Mouse (Mus musculus): Measurements from ENCODE around the gene Speer4a. TPM values are rescaled to one million over a fixed set of nuclear protein-coding genes. Genes with fewer than 3 reads are reported as not detected.
A peak's percentile ranks its signal among the peaks of the same experiment; 100 is the strongest.
"Not testable (repeated sequence)": the region's sequence is repeated elsewhere in the genome, so short reads cannot be mapped to it uniquely, and the experiment has no call there.

Speer4a gene
- not detected for total RNA-seq (2021)

DNA sequence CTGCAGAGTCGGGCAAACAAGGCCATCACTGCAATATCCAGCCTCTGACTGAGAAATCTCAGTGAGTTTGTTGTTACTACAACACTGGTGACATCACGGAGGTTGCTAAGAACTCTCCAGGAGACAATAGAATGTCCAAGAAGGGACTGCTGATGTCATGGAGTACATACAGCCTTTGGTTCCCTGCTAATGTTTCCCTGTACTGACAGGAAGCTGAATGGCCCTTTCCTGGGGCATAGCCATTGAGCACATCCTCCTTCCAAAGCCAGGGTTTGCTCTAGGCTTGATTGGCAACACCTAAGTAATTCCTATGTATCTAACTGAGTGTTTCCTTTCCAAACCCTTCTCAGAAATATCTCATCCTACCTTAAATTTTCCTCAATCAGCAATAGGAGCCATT lies at the start of gene Speer4a:
Gene Speer4a, minus strand, starts transcription at position 101 of the 400 bp plus-strand sequence.
- DNase-seq; intact Hi-C loops (cut with DNase I): not testable (repeated sequence)

DNA sequence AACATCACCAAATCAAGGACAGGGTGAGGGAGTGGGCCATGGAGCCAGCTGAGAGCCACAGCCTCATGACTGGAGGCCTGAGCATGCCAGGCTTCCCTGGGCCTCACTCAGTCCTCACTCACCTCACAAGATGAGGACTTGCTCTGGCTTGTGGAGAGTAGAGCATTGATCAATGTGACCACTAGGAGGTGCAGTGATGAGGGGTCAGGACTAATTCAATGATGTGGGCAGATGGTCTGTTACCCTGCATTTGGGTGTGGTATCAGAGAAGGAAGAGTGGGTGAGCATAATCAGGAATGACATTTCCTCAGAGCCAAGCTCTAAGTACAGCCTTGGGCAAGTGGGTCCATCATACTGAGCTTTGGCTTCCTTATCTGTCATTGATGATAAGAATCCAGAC lies 39.7 kb upstream of the Speer4a start:
- intact Hi-C loops (cut with DNase I) = not testable (repeated sequence)
- DNase-seq = peak; percentile 1

DNA sequence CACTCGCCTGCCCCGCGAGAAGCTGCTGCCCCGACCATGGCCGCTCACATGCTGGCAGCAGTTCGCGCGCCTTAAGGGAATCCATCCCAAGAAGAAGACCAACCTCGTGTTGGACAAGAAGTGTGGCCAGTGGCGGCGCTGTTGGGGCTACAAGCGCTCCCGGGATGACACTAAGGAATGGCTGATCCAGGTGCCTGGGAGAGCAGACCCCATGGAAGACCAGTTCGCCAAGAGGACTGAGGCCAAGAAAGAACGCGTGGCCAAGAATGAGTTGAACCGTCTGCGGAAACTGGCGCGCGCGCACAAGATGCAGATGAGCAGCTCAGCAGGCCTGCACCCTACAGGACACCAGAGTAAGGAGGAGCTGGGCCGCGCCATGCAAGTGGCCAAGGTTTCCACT lies 31.4 kb upstream of the Speer4a start:
- DNase-seq = no peak
- intact Hi-C loops (cut with DNase I) = no loop called here

DNA sequence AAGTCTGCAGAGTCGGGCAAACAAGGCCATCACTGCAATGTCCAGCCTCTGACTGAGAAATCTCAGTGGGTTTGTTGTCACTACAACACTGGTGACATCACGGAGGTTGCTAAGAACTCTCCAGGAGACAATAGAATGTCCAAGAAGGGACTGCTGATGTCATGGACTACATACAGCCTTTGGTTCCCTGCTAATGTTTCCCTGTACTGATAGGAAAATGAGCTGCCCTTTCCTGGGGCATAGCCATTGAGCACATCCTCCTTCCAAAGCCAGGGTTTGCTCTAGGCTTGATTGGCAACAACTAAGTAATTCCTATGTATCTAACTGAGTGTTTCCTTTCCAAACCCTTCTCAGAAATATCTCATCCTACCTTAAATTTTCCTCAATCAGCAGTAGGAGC lies 19.1 kb upstream of the Speer4a start, which contains the start of gene Gm7347:
Gene Gm7347, minus strand, starts transcription at position 101 of the 400 bp plus-strand sequence.
- intact Hi-C loops (cut with DNase I); DNase-seq: not testable (repeated sequence)

DNA sequence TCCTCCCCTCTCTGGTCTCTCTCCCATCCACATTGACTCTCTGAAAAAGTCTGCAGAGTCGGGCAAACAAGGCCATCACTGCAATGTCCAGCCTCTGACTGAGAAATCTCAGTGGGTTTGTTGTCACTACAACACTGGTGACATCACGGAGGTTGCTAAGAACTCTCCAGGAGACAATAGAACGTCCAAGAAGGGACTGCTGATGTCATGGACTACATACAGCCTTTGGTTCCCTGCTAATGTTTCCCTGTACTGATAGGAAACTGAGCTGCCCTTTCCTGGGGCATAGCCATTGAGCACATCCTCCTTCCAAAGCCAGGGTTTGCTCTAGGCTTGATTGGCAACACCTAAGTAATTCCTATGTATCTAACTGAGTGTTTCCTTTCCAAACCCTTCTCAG lies 16.5 kb downstream of the Speer4a start, which contains the start of gene Gm5862:
Gene Gm5862, minus strand, starts transcription at position 101 of the 400 bp plus-strand sequence.
- DNase-seq; intact Hi-C loops (cut with DNase I): not testable (repeated sequence)

DNA sequence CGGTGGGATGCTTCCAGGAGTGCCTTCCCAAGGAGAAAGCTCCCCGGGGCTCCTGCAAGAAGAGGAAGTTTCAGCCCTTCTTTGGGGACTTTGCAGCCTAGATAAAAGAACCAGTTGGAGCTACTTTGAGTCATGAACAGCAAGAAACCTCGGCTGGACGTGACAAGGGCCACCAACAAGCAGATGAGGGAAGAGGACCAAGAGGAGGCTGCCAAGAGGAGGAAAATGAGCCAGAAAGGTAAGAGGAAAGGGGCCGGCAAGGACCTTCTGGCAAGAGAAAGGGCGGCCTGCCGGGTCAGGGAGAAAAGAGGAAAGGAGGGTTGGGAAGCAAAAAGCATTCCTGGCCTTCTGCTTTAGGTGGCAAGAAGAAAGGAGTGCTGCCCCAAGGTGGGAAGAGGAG lies 31.7 kb downstream of the Speer4a start:
- DNase-seq; intact Hi-C loops (cut with DNase I): not testable (repeated sequence)

DNA sequence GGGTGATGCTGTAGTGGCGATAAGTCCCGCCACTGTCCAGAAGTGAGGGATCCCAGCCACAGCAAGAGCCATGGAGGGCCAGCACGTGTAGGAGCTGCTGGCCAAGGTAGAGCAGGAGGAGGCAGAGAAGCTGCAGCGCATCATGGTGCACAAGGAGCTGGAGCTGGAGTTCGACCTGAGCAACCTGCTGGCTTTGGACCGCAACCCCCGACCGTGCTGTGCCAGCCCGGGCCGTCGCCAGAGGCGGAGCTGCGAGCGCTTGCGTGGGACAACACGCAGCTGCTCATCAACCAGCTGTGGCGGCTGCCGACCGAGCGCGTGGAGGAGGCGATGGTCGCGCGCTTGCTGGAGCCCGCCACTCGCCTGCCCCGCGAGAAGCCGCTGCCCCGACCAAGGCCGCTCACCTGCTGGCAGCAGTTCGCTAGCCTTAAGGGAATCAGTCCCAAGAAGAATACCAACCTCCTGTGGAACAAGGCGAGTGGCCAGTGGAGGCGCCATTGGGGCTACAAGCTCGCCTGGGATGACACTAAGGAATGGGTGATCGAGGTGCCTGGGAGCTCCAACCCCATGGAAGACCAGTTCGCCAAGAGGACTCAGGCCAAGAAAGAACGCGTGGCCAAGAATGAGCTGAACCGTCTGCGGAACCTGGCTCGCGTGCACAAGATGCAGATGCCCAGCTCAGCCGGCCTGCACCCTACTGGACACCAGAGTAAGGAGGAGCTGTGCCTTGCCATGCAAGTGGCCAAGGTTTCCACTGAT lies 32.2 kb downstream of the Speer4a start:
- peak; percentile 60 for DNase-seq
- intact Hi-C loops (cut with DNase I) = not testable (repeated sequence)

DNA sequence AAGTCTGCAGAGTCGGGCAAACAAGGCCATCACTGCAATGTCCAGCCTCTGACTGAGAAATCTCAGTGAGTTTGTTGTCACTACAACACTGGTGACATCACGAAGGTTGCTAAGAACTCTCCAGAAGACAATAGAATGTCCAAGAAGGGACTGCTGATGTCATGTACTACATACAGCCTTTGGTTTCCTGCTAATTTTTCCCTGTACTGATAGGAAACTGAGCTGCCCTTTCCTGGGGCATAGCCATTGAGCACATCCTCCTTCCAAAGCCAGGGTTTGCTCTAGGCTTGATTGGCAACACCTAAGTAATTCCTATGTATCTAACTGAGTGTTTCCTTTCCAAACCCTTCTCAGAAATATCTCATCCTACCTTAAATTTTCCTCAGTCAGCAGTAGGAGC lies 34.7 kb downstream of the Speer4a start, which contains the start of gene Gm1979:
Gene Gm1979, minus strand, starts transcription at position 101 of the 400 bp plus-strand sequence.
- DNase-seq; intact Hi-C loops (cut with DNase I): not testable (repeated sequence)

DNA sequence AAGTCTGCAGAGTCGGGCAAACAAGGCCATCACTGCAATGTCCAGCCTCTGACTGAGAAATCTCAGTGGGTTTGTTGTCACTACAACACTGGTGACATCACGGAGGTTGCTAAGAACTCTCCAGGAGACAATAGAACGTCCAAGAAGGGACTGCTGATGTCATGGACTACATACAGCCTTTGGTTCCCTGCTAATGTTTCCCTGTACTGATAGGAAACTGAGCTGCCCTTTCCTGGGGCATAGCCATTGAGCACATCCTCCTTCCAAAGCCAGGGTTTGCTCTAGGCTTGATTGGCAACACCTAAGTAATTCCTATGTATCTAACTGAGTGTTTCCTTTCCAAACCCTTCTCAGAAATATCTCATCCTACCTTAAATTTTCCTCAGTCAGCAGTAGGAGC lies 50.8 kb downstream of the Speer4a start, which contains the start of gene Gm21698:
Gene Gm21698, minus strand, starts transcription at position 101 of the 400 bp plus-strand sequence.
- DNase-seq; intact Hi-C loops (cut with DNase I): not testable (repeated sequence)

Other genes starting within 250 kb of the Speer4a start
- gene Gm21663, start 97.2 kb downstream of the Speer4a start, total RNA-seq (2021) = not detected
- not detected for gene Gm21671, start 85.1 kb downstream of the Speer4a start, total RNA-seq (2021)
- not detected for gene Gm21680, start 66.9 kb downstream of the Speer4a start, total RNA-seq (2021)
- gene Gm21698, start 50.9 kb downstream of the Speer4a start, total RNA-seq (2021) = not detected
- gene Gm1979, start 34.8 kb downstream of the Speer4a start, total RNA-seq (2021) = not detected
- not detected for gene Gm5862, start 16.6 kb downstream of the Speer4a start, total RNA-seq (2021)
- not detected for gene Gm7347, start 19.0 kb upstream of the Speer4a start, total RNA-seq (2021)
- not detected for gene Gm10471, start 49.7 kb upstream of the Speer4a start, total RNA-seq (2021)
- gene 5031410I06Rik, start 65.8 kb upstream of the Speer4a start, total RNA-seq (2021) = not detected
- gene Gm10220, start 81.9 kb upstream of the Speer4a start, total RNA-seq (2021) = not detected
- under 1 TPM; 0.24 to 0.30 TPM for gene Gm7361, start 218.1 kb upstream of the Speer4a start, total RNA-seq (2021)